Mouse (Mus musculus): Measurements from ENCODE around the gene Ldha.

DNA sequence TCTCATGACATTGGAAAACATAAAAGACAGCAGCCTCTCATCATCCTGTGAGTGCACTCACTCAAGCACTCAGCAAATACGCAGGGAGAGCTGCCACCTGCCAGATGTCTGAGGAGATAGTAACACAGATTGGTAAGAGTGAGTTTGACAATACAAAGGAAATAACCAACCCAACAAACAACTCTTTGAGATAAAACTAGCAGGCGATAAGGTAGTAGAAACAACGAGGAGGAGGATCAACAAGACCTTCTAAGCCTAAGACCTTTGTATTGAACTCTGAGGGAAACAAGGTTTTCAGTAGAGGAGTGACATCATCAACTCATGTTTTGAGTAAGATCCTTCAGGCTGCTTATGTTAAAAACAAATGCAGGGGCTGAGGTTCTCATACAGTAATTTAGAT lies 58.1 kb downstream of the Ldha start:
- TF ChIP-seq POLR2A (IDR thresholded peaks at IDR 0.05; ENCODE audit: insufficient read depth, low read depth, low read length) (no peak), CTCF (IDR thresholded peaks at IDR 0.05) (no peak), EP300 (IDR thresholded peaks at IDR 0.05; ENCODE audit: insufficient read depth, low read depth, low read length) (no peak)

Data from heart, adult 2 months (tissue).